Mouse (Mus musculus) myocyte (in vitro differentiated cells): ENCODE data around the gene Mink1.

ENCODE experiments used
- CEBPB ChIP-seq: IDR thresholded peaks from 2 replicates; pipeline ENCODE4 v1.6.1; 2011; ENCODE audit warnings: mild to moderate bottlenecking, moderate library complexity; ENCODE audit not compliant: poor library complexity, insufficient read depth, severe bottlenecking
- E2F4 ChIP-seq: IDR thresholded peaks from one replicate; pipeline ENCODE4 v1.6.1; 2011; ENCODE audit warnings: mild to moderate bottlenecking, control low read depth, moderate library complexity; ENCODE audit not compliant: insufficient read depth
- MAX ChIP-seq: IDR thresholded peaks from one replicate; pipeline ENCODE4 v1.6.1; 2011; ENCODE audit warnings: low read depth, mild to moderate bottlenecking, control low read depth
- MYOG ChIP-seq, 3 experiments: IDR thresholded peaks; one replicate each; pipeline ENCODE4 v1.6.1; 2011; ENCODE audit warnings: control low read depth in 2 of 3, low read depth in 2 of 3, mild to moderate bottlenecking in 2 of 3; ENCODE audit not compliant: insufficient read length in 2 of 3, control insufficient read depth in 1 of 3, insufficient read depth in 1 of 3
- POLR2A ChIP-seq: IDR thresholded peaks from one replicate; pipeline ENCODE4 v1.6.1; 2011; ENCODE audit warnings: low read depth, mild to moderate bottlenecking, control low read depth, moderate library complexity; ENCODE audit not compliant: insufficient read length
- POLR2AphosphoS2 ChIP-seq: IDR thresholded peaks from one replicate; pipeline ENCODE4 v1.6.1; 2011; ENCODE audit warnings: low read depth, control low read depth; ENCODE audit not compliant: insufficient read length
- REST ChIP-seq: IDR thresholded peaks from one replicate; pipeline ENCODE4 v1.6.1; 2011; ENCODE audit warnings: mild to moderate bottlenecking, control low read depth, moderate library complexity; ENCODE audit not compliant: insufficient read depth, insufficient read length
- TCF12 ChIP-seq: IDR thresholded peaks from one replicate; pipeline ENCODE4 v1.6.1; 2011; ENCODE audit warnings: mild to moderate bottlenecking, control low read depth; ENCODE audit not compliant: poor library complexity, insufficient read depth, severe bottlenecking
- TCF3 ChIP-seq: IDR thresholded peaks from one replicate; pipeline ENCODE4 v1.6.1; 2011; ENCODE audit warnings: low read depth, control low read depth; ENCODE audit not compliant: insufficient read length
- USF1 ChIP-seq: IDR thresholded peaks from one replicate; pipeline ENCODE4 v1.6.1; 2011; ENCODE audit warnings: low read depth, mild to moderate bottlenecking, control low read depth, moderate library complexity

DNA sequence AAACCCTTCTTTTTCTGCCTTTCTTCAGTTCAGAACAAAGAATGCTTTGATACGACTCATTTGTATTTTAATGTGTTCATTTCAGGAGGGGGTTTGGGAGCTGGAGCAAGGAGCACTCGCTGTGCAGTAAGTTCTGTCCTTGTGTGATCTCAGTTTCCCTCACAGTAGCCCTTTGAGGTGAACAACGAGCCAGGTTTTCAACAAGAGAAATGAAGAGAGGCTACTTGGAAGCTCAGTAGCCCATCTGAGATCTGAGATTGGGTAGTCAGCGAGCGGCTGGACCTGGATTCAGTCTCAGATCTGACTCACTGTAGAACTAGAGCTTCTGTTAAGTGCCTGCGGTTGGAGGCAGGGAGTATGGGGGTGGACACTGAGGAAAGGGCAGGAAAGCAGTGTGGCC is 11.2 kb downstream of the Mink1 start:
- TF ChIP-seq MAX = no peak
- no peak for TF ChIP-seq POLR2A
- no peak for TF ChIP-seq USF1
- TF ChIP-seq POLR2AphosphoS2 = no peak
- TF ChIP-seq CEBPB = no peak
- TF ChIP-seq REST = no peak
- TF ChIP-seq MYOG (IDR thresholded peaks at IDR 0.05; ENCODE audit: control insufficient read depth in 1 of 3, insufficient read depth in 1 of 3, insufficient read length in 2 of 3, low read depth in 2 of 3) = no peak
- TF ChIP-seq E2F4 = no peak
- no peak for TF ChIP-seq TCF12
- TF ChIP-seq TCF3 = no peak
